In genomic region chr19:16049646-16050045, GRCm38 (mm10) we compare ENCODE assay signal across 9 mouse cellular contexts.
DNase-seq lines count a peak whose midpoint lies in the region; ATAC-seq lines count a peak whose summit lies in the region.
"Had no signal": no experiment of that assay in that cellular context is flagged by ENCODE, and none has a peak within 500 bp of the region (broad histone marks: within the 10 kb centered on the region; RNA-seq: fewer than 3 reads in every experiment).

No protein-coding gene starts in this region.

- H3K9ac ChIP-seq in liver, embryonic 11.5 days (ENCODE audit: low read depth, low read length): no peak overlapping the region
- H3K9ac ChIP-seq in forebrain, embryonic 11.5 days (ENCODE audit: low read length): no peak overlapping the region; the same call in 1 of the 2 replicates
- H3K9ac ChIP-seq in neural tube, embryonic 13.5 days: no peak overlapping the region

- ATAC-seq in liver, embryonic 11.5 days (replicated peaks; ENCODE audit: low FRiP score): no peak
- ATAC-seq in forebrain, embryonic 11.5 days (replicated peaks; ENCODE audit: low FRiP score): no peak
- ATAC-seq in neural tube, embryonic 13.5 days (ENCODE audit: low read depth): no peak
- no peak for ATAC-seq in erythroid progenitor cell, adult 5-6 weeks (replicated peaks; ENCODE audit: low FRiP score, poor library complexity, severe bottlenecking)
- ATAC-seq: inflammation-experienced regulatory T-cells, adult 6 months had no signal

- H3K4me3 ChIP-seq in liver, embryonic 11.5 days (ENCODE audit: low read depth, low read length): 0 out of 2 replicates have a peak overlapping the region, but pooled peaks have one; percentile 19
- peak overlapping the region; percentile 20; the same call in 1 of the 2 replicates for H3K4me3 ChIP-seq in forebrain, embryonic 11.5 days (ENCODE audit: low read depth, low read length)
- peak overlapping the region; percentile 34; the same call in 1 of the 2 replicates for H3K4me3 ChIP-seq in limb, embryonic 10.5 days
- peak overlapping the region; percentile 25 for H3K4me3 ChIP-seq in neural tube, embryonic 13.5 days

- DNase-seq in liver, embryonic 11.5 days (ENCODE audit: low spot score): no peak
- DNase-seq in liver: no peak
- DNase-seq in forebrain, embryonic 11.5 days (ENCODE audit: low spot score): no peak
- DNase-seq in limb, embryonic 10.5 days (ENCODE audit: low spot score): no peak
- DNase-seq in thymus, postnatal 14 days: no peak
- no peak for DNase-seq in spleen, postnatal 14 days (ENCODE audit: low spot score in 2 of 2)

- no peak overlapping the region for H3K27ac ChIP-seq in liver, embryonic 11.5 days (ENCODE audit: low read depth, low read length)
- H3K27ac ChIP-seq in forebrain, embryonic 11.5 days (ENCODE audit: low read depth, low read length): peak overlapping the region; percentile 68; the same call in 1 of the 2 replicates
- no peak overlapping the region for H3K27ac ChIP-seq in limb, embryonic 10.5 days
- peak overlapping the region; percentile 84 for H3K27ac ChIP-seq in neural tube, embryonic 13.5 days (replicated peaks)

- no peaks in the 10 kb centered on the region for H3K9me3 ChIP-seq in liver, embryonic 11.5 days (ENCODE audit: control insufficient read depth, low read length)
- H3K9me3 ChIP-seq in forebrain, embryonic 11.5 days (ENCODE audit: control insufficient read depth, low read length): no peaks in the 10 kb centered on the region
- no peaks in the 10 kb centered on the region for H3K9me3 ChIP-seq in limb, embryonic 10.5 days (replicated peaks)
- no peaks in the 10 kb centered on the region for H3K9me3 ChIP-seq in neural tube, embryonic 13.5 days

- H3K27me3 ChIP-seq in liver, embryonic 11.5 days (replicated peaks; ENCODE audit: control insufficient read depth, insufficient read depth, low read length): no peaks in the 10 kb centered on the region
- H3K27me3 ChIP-seq in forebrain, embryonic 11.5 days (ENCODE audit: control insufficient read depth, insufficient read depth, low read length): no peaks in the 10 kb centered on the region
- H3K27me3 ChIP-seq in limb, embryonic 10.5 days (ENCODE audit: low read depth, poor library complexity, severe bottlenecking): no peaks in the 10 kb centered on the region
- no peaks in the 10 kb centered on the region for H3K27me3 ChIP-seq in neural tube, embryonic 13.5 days

- peak overlapping the region; percentile 60 for H3K4me2 ChIP-seq in liver, embryonic 11.5 days
- peak overlapping the region; percentile 57; the same call in 1 of the 2 replicates for H3K4me2 ChIP-seq in forebrain, embryonic 11.5 days (ENCODE audit: low read depth, low read length, severe bottlenecking)
- H3K4me2 ChIP-seq in neural tube, embryonic 13.5 days: peak overlapping the region; percentile 55

- 48% methylated on average over 3 of the region's 3 CpGs for WGBS in liver, embryonic 11.5 days
- 12% methylated on average over 3 of the region's 3 CpGs for WGBS in forebrain, embryonic 11.5 days
- WGBS in limb, embryonic 10.5 days: 54% methylated on average over 3 of the region's 3 CpGs
- 7% methylated on average over 3 of the region's 3 CpGs for WGBS in neural tube, embryonic 13.5 days

- no peaks in the 10 kb centered on the region for H3K4me1 ChIP-seq in liver, embryonic 11.5 days (replicated peaks; ENCODE audit: control insufficient read depth, insufficient read depth, low read length)
- H3K4me1 ChIP-seq in forebrain, embryonic 11.5 days (replicated peaks; ENCODE audit: control insufficient read depth, insufficient read depth, low read length): no peaks in the 10 kb centered on the region; the same call in 1 of the 2 replicates
- H3K4me1 ChIP-seq in limb, embryonic 10.5 days: peaks cover 10% of the 10 kb centered on the region
- H3K4me1 ChIP-seq in neural tube, embryonic 13.5 days (replicated peaks): peaks cover 14% of the 10 kb centered on the region

- H3K36me3 ChIP-seq in liver, embryonic 11.5 days (ENCODE audit: control insufficient read depth, insufficient read depth, low read length): no peaks in the 10 kb centered on the region
- no peaks in the 10 kb centered on the region for H3K36me3 ChIP-seq in forebrain, embryonic 11.5 days (ENCODE audit: control insufficient read depth, insufficient read depth, low read length)
- no peaks in the 10 kb centered on the region for H3K36me3 ChIP-seq in limb, embryonic 10.5 days
- H3K36me3 ChIP-seq in neural tube, embryonic 13.5 days: no peaks in the 10 kb centered on the region

Comparison
In these comparisons a context has a peak if more than half of its experiments do, and no peak if none do; other contexts are left out.
1. H3K27ac ChIP-seq: peak in forebrain, embryonic 11.5 days (single experiment) and neural tube, embryonic 13.5 days (single experiment); none in liver, embryonic 11.5 days (single experiment) and limb, embryonic 10.5 days (single experiment).
2. Peak in every context shown above with its lines, with median percentiles within 50 percentile points of each other: H3K4me2 ChIP-seq and H3K4me3 ChIP-seq.